Mouse (Mus musculus): ENCODE measurements around the gene Gm3233.
"Not testable (repeated sequence)": the region's sequence is repeated elsewhere in the genome, so short reads cannot be mapped to it uniquely, and the experiment has no call there.

The Gm3233 gene

GRCm38 (mm10) chr10:77759582-77759981 is at the start of gene Gm3233:
Gene Gm3233, minus strand, starts transcription at chr10:77759682.
- in situ Hi-C loops (cut with MboI, MseI), result loop anchor here (10.0 kb wide), 1 partner anchor 1955 kb away; no protein-coding TSS in a partner anchor

- in situ Hi-C loops (cut with MboI, MseI), result no loop called here
Observed at GRCm38 (mm10) chr10:77804095-77804494, 44.6 kb upstream of the Gm3233 start.

- in situ Hi-C loops (cut with MboI, MseI), result no loop called here
Observed at GRCm38 (mm10) chr10:77798921-77799508, 39.5 kb upstream of the Gm3233 start, which contains the start of gene Gm19668. Gene Gm19668, minus strand, starts transcription at chr10:77799133.

GRCm38 (mm10) chr10:77798164-77798920 is 38.9 kb upstream of the Gm3233 start:
- in situ Hi-C loops (cut with MboI, MseI), result not testable (repeated sequence)

- in situ Hi-C loops (cut with MboI, MseI), result no loop called here
Observed at GRCm38 (mm10) chr10:77797677-77798076, 38.2 kb upstream of the Gm3233 start.

- in situ Hi-C loops (cut with MboI, MseI), result no loop called here
Observed at GRCm38 (mm10) chr10:77794976-77795375, 35.5 kb upstream of the Gm3233 start, which contains the start of gene Gm9639. Gene Gm9639, minus strand, starts transcription at chr10:77795076.

- in situ Hi-C loops (cut with MboI, MseI), result no loop called here
Observed at GRCm38 (mm10) chr10:77788621-77789020, 29.1 kb upstream of the Gm3233 start.

GRCm38 (mm10) chr10:77787876-77788275 is 28.4 kb upstream of the Gm3233 start, which contains the start of gene Gm7137:
Gene Gm7137, minus strand, starts transcription at chr10:77788200.
- in situ Hi-C loops (cut with MboI, MseI), result not testable (repeated sequence)

- in situ Hi-C loops (cut with MboI, MseI), result not testable (repeated sequence)
Observed at GRCm38 (mm10) chr10:77783396-77783795, 23.9 kb upstream of the Gm3233 start.

GRCm38 (mm10) chr10:77782442-77782841 is 23.0 kb upstream of the Gm3233 start, which contains the start of gene Gm3250:
Gene Gm3250, minus strand, starts transcription at chr10:77782542.
- in situ Hi-C loops (cut with MboI, MseI), result not testable (repeated sequence)

GRCm38 (mm10) chr10:77776844-77777243 is 17.4 kb upstream of the Gm3233 start, which contains the start of gene Gm7138:
Gene Gm7138, minus strand, starts transcription at chr10:77776944.
- in situ Hi-C loops (cut with MboI, MseI), result not testable (repeated sequence)

GRCm38 (mm10) chr10:77772142-77772541 is 12.7 kb upstream of the Gm3233 start:
- in situ Hi-C loops (cut with MboI, MseI), result not testable (repeated sequence)

- in situ Hi-C loops (cut with MboI, MseI), result not testable (repeated sequence)
Observed at GRCm38 (mm10) chr10:77771225-77771624, 11.7 kb upstream of the Gm3233 start, which contains the start of gene Gm3238. Gene Gm3238, minus strand, starts transcription at chr10:77771325.

- in situ Hi-C loops (cut with MboI, MseI), result no loop called here
Observed at GRCm38 (mm10) chr10:77769727-77770126, 10.2 kb upstream of the Gm3233 start.

GRCm38 (mm10) chr10:77753448-77753847 is 6.0 kb downstream of the Gm3233 start:
- in situ Hi-C loops (cut with MboI, MseI), result loop anchor here (10.0 kb wide), 1 partner anchor 1949 kb away; no protein-coding TSS in a partner anchor

- in situ Hi-C loops (cut with MboI, MseI), result loop anchor here (10.0 kb wide), 1 partner anchor 1948 kb away; no protein-coding TSS in a partner anchor
Observed at GRCm38 (mm10) chr10:77752312-77752711, 7.2 kb downstream of the Gm3233 start.

GRCm38 (mm10) chr10:77751254-77751653 is 8.2 kb downstream of the Gm3233 start, which contains the start of gene Gm9736:
Gene Gm9736, minus strand, starts transcription at chr10:77751354.
- in situ Hi-C loops (cut with MboI, MseI), result loop anchor here (10.0 kb wide), 1 partner anchor 1946 kb away; no protein-coding TSS in a partner anchor

- in situ Hi-C loops (cut with MboI, MseI), result loop anchor here (10.0 kb wide), 1 partner anchor 1946 kb away; no protein-coding TSS in a partner anchor
Observed at GRCm38 (mm10) chr10:77750686-77751085, 8.8 kb downstream of the Gm3233 start.

GRCm38 (mm10) chr10:77741924-77742688 is 17.4 kb downstream of the Gm3233 start, which contains the start of gene Gm18596:
Gene Gm18596, minus strand, starts transcription at chr10:77742638.
- in situ Hi-C loops (cut with MboI, MseI), result not testable (repeated sequence)

- in situ Hi-C loops (cut with MboI, MseI), result no loop called here
Observed at GRCm38 (mm10) chr10:77738929-77739328, 20.6 kb downstream of the Gm3233 start.

- in situ Hi-C loops (cut with MboI, MseI), result no loop called here
Observed at GRCm38 (mm10) chr10:77735928-77736327, 23.6 kb downstream of the Gm3233 start.

Measured in regulatory T cell (primary cell).